Mouse (Mus musculus): ENCODE results near the gene Zfp790. TPM values are rescaled to one million over a fixed set of nuclear protein-coding genes. Genes with fewer than 3 reads are reported as not detected.

The Zfp790 gene
- polyA plus RNA-seq, 1 experiment from 2014 or later: 15.8 TPM

GRCm38 (mm10) chr7:29785023-29785422 is 30.9 kb upstream of the Zfp790 start:
- Histone ChIP-seq H3K4me2 (replicated peaks; ENCODE audit: low read depth, low read length) (peak overlapping the region; percentile 78), H3K4me3 (ENCODE audit: low read length) (peak overlapping the region; percentile 82), H3K9ac (replicated peaks; ENCODE audit: low read length) (peak overlapping the region; percentile 92), H3K27me3 (ENCODE audit: insufficient read depth, low read length) (no peaks in the 10 kb centered on the region), H3K4me1 (ENCODE audit: insufficient read depth, low read length) (peaks cover 5% of the 10 kb centered on the region), H3K27ac (ENCODE audit: low read length) (no peak overlapping the region), H3K36me3 (ENCODE audit: insufficient read depth, low read length) (peaks cover 29% of the 10 kb centered on the region), H3K9me3 (ENCODE audit: low read length) (no peaks in the 10 kb centered on the region)
- no peak for ATAC-seq (ENCODE audit: low FRiP score, low TSS enrichment)
- WGBS: 56% methylated on average over 8 of the region's 8 CpGs

GRCm38 (mm10) chr7:29785888-29786287 is 30.0 kb upstream of the Zfp790 start:
- H3K9ac ChIP-seq (replicated peaks; ENCODE audit: low read length): peak overlapping the region; percentile 92; the same call in 1 of the 2 replicates

GRCm38 (mm10) chr7:29792906-29793305 is 23.0 kb upstream of the Zfp790 start:
- H3K9ac ChIP-seq (replicated peaks; ENCODE audit: low read length): no peak overlapping the region
- no peak overlapping the region for H3K4me3 ChIP-seq (ENCODE audit: low read length)
- H3K27me3 ChIP-seq (ENCODE audit: insufficient read depth, low read length): peaks cover 3% of the 10 kb centered on the region; the same call in 1 of the 2 replicates
- H3K36me3 ChIP-seq (ENCODE audit: insufficient read depth, low read length): peaks cover 55% of the 10 kb centered on the region
- H3K27ac ChIP-seq (ENCODE audit: low read length): no peak overlapping the region
- ATAC-seq (ENCODE audit: low FRiP score, low TSS enrichment): no peak
- peak overlapping the region; percentile 25; the same call in 1 of the 2 replicates for H3K4me2 ChIP-seq (replicated peaks; ENCODE audit: low read depth, low read length)
- H3K9me3 ChIP-seq (ENCODE audit: low read length): peaks cover 21% of the 10 kb centered on the region
- no peaks in the 10 kb centered on the region for H3K4me1 ChIP-seq (ENCODE audit: insufficient read depth, low read length)
- WGBS: 32% methylated on average over 27 of the region's 27 CpGs

More at GRCm38 (mm10) chr7:29785888-29786287, 30.0 kb upstream of the Zfp790 start:
- ATAC-seq (ENCODE audit: low FRiP score, low TSS enrichment): no peak
- Histone ChIP-seq H3K4me2 (replicated peaks; ENCODE audit: low read depth, low read length) (peak overlapping the region; percentile 78), H3K4me3 (ENCODE audit: low read length) (peak overlapping the region; percentile 82), H3K27me3 (ENCODE audit: insufficient read depth, low read length) (no peaks in the 10 kb centered on the region), H3K27ac (ENCODE audit: low read length) (no peak overlapping the region), H3K36me3 (ENCODE audit: insufficient read depth, low read length) (peaks cover 38% of the 10 kb centered on the region), H3K4me1 (ENCODE audit: insufficient read depth, low read length) (peaks cover 5% of the 10 kb centered on the region), H3K9me3 (ENCODE audit: low read length) (no peaks in the 10 kb centered on the region)
- 73% methylated on average over 5 of the region's 5 CpGs for WGBS

GRCm38 (mm10) chr7:29807046-29807445 is 8.9 kb upstream of the Zfp790 start:
- H3K27me3 ChIP-seq (ENCODE audit: insufficient read depth, low read length): no peaks in the 10 kb centered on the region
- WGBS: 85% methylated on average over 5 of the region's 5 CpGs
- H3K4me3 ChIP-seq (ENCODE audit: low read length): no peak overlapping the region
- no peak overlapping the region for H3K27ac ChIP-seq (ENCODE audit: low read length)
- no peaks in the 10 kb centered on the region for H3K4me1 ChIP-seq (ENCODE audit: insufficient read depth, low read length)
- 0 out of 2 replicates have a peak, but pooled peaks cover 3% of the 10 kb centered on the region for H3K36me3 ChIP-seq (ENCODE audit: insufficient read depth, low read length)
- no peak overlapping the region for H3K4me2 ChIP-seq (replicated peaks; ENCODE audit: low read depth, low read length)
- 0 out of 2 replicates have a peak, but pooled peaks cover 2% of the 10 kb centered on the region for H3K9me3 ChIP-seq (ENCODE audit: low read length)
- H3K9ac ChIP-seq (replicated peaks; ENCODE audit: low read length): no peak overlapping the region
- no peak for ATAC-seq (ENCODE audit: low FRiP score, low TSS enrichment)

GRCm38 (mm10) chr7:29812244-29812643 is 3.7 kb upstream of the Zfp790 start:
- no peak overlapping the region for H3K4me3 ChIP-seq (ENCODE audit: low read length)
- no peak for ATAC-seq (ENCODE audit: low FRiP score, low TSS enrichment)
- H3K36me3 ChIP-seq (ENCODE audit: insufficient read depth, low read length): 0 out of 2 replicates have a peak, but pooled peaks cover 3% of the 10 kb centered on the region
- 90% methylated on average over 1 of the region's 1 CpGs for WGBS
- H3K4me2 ChIP-seq (replicated peaks; ENCODE audit: low read depth, low read length): no peak overlapping the region
- H3K9ac ChIP-seq (replicated peaks; ENCODE audit: low read length): no peak overlapping the region
- 0 out of 2 replicates have a peak, but pooled peaks cover 2% of the 10 kb centered on the region for H3K9me3 ChIP-seq (ENCODE audit: low read length)
- peaks cover 18% of the 10 kb centered on the region for H3K4me1 ChIP-seq (ENCODE audit: insufficient read depth, low read length)
- no peak overlapping the region for H3K27ac ChIP-seq (ENCODE audit: low read length)
- H3K27me3 ChIP-seq (ENCODE audit: insufficient read depth, low read length): no peaks in the 10 kb centered on the region

DNA sequence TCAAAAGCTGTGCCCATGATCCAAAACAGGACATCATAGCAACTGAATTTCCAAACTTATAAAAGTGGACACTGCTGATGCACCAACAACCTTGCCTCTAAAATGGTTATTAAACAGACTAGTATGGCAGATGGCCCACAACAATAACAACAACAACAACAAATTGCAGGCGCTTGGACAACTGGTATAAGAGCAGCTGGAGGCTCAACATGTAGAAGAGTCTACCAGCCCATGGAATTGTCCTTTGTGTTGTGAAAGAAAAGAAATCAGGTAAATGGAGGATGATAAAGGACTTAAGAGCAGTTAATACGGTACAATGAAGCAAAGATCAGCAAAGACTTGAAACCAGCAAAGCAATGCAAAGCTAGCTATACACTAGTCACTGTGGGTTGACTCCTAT is 1.5 kb upstream of the Zfp790 start:
- Histone ChIP-seq H3K4me2 (replicated peaks; ENCODE audit: low read depth, low read length) (no peak overlapping the region; the same call in 1 of the 2 replicates), H3K4me3 (ENCODE audit: low read length) (no peak overlapping the region), H3K27ac (ENCODE audit: low read length) (no peak overlapping the region), H3K9ac (replicated peaks; ENCODE audit: low read length) (no peak overlapping the region), H3K36me3 (ENCODE audit: insufficient read depth, low read length) (0 out of 2 replicates have a peak, but pooled peaks cover 3% of the 10 kb centered on the region), H3K9me3 (ENCODE audit: low read length) (0 out of 2 replicates have a peak, but pooled peaks cover 2% of the 10 kb centered on the region), H3K27me3 (ENCODE audit: insufficient read depth, low read length) (no peaks in the 10 kb centered on the region), H3K4me1 (ENCODE audit: insufficient read depth, low read length) (peaks cover 25% of the 10 kb centered on the region)
- ATAC-seq (ENCODE audit: low FRiP score, low TSS enrichment): no peak
- WGBS: 86% methylated on average over 2 of the region's 2 CpGs

GRCm38 (mm10) chr7:29815061-29815784 is 691 bp upstream of the Zfp790 start:
- H3K4me1 ChIP-seq (ENCODE audit: insufficient read depth, low read length): peaks cover 27% of the 10 kb centered on the region
- ATAC-seq (ENCODE audit: low FRiP score, low TSS enrichment): peak; percentile 25
- 5% methylated on average over 12 of the region's 12 CpGs for WGBS
- H3K27ac ChIP-seq (ENCODE audit: low read length): peak overlapping the region; percentile 41
- peak overlapping the region; percentile 76 for H3K9ac ChIP-seq (replicated peaks; ENCODE audit: low read length)
- 0 out of 2 replicates have a peak, but pooled peaks cover 3% of the 10 kb centered on the region for H3K36me3 ChIP-seq (ENCODE audit: insufficient read depth, low read length)
- peak overlapping the region; percentile 65 for H3K4me3 ChIP-seq (ENCODE audit: low read length)
- H3K27me3 ChIP-seq (ENCODE audit: insufficient read depth, low read length): no peaks in the 10 kb centered on the region
- 0 out of 2 replicates have a peak, but pooled peaks cover 2% of the 10 kb centered on the region for H3K9me3 ChIP-seq (ENCODE audit: low read length)
- H3K4me2 ChIP-seq (replicated peaks; ENCODE audit: low read depth, low read length): peak overlapping the region; percentile 90

DNA sequence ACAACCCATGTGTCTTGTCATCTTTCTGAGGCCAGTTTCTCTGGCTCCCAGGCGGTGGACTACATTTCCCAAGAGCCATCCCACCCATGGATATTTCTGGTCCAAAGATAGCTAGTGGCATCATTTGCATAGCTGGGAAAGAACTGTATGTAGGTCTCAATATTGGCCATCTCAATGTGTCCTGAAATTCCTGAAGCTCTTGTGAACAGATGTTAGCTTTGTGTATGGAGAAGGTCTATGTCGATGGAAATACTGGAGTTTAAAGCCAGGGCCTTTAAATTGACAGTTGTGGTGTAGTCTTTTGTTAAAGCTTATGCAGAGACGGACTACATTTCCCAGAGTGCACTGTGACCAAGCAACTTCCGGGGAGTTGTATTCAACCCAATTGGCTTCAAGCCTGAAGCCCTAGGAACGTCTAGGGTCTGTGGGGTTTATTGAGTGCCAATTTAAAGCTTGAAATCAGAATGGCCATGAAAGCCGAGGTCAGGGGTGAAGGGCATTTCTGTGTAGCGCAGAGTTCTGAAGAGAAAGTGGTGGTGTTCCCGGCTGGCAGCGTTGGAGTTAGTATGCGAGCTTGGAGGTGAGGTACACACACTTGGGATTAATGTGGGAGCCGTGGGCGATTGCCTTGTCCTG is 2.8 kb downstream of the Zfp790 start:
- peak overlapping the region; percentile 70 for H3K4me2 ChIP-seq (replicated peaks; ENCODE audit: low read depth, low read length)
- H3K36me3 ChIP-seq (ENCODE audit: insufficient read depth, low read length): peaks cover 19% of the 10 kb centered on the region; the same call in 1 of the 2 replicates
- peaks cover 27% of the 10 kb centered on the region for H3K4me1 ChIP-seq (ENCODE audit: insufficient read depth, low read length)
- peak overlapping the region; percentile 58 for H3K9ac ChIP-seq (replicated peaks; ENCODE audit: low read length)
- H3K9me3 ChIP-seq (ENCODE audit: low read length): no peaks in the 10 kb centered on the region
- 0 out of 2 replicates have a peak overlapping the region, but pooled peaks have one; percentile 7 for H3K27ac ChIP-seq (ENCODE audit: low read length)
- peak overlapping the region; percentile 57 for H3K4me3 ChIP-seq (ENCODE audit: low read length)
- ATAC-seq (ENCODE audit: low FRiP score, low TSS enrichment): peak; percentile 72; the same call in 1 of the 2 replicates
- no peaks in the 10 kb centered on the region for H3K27me3 ChIP-seq (ENCODE audit: insufficient read depth, low read length)
- 3% methylated on average over 12 of the region's 12 CpGs for WGBS

DNA sequence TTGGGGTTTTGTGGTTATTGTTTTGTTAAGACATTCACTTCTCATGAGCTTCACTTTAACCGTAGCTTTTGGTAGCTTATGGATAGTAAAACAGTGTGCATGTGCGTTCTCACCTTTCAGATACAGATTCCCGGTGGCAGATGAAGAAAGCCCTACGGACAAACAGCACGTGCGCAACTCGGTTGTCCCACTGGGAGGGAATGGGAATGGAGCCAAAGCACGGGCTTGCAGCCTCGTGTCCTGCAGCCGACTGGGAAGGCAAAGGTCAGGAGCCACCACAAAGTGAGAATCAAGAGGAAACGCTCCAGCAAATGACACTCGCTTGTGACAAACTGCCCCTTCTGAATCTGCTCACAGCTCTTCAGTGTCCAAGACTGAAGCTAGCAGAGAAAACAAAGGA is 12.1 kb downstream of the Zfp790 start:
- Histone ChIP-seq H3K4me1 (ENCODE audit: insufficient read depth, low read length) (no peaks in the 10 kb centered on the region), H3K27me3 (ENCODE audit: insufficient read depth, low read length) (no peaks in the 10 kb centered on the region), H3K4me2 (replicated peaks; ENCODE audit: low read depth, low read length) (no peak overlapping the region), H3K36me3 (ENCODE audit: insufficient read depth, low read length) (peaks cover 66% of the 10 kb centered on the region), H3K9ac (replicated peaks; ENCODE audit: low read length) (no peak overlapping the region), H3K9me3 (ENCODE audit: low read length) (peaks cover 10% of the 10 kb centered on the region; the same call in 1 of the 2 replicates), H3K27ac (ENCODE audit: low read length) (no peak overlapping the region), H3K4me3 (ENCODE audit: low read length) (no peak overlapping the region)
- ATAC-seq (ENCODE audit: low FRiP score, low TSS enrichment): no peak
- 92% methylated on average over 12 of the region's 12 CpGs for WGBS
